Mouse (Mus musculus): ENCODE measurements around the gene Cdca8. TPM values are rescaled to one million over a fixed set of nuclear protein-coding genes. Genes with fewer than 3 reads are reported as not detected.

Gene Cdca8
- polyA plus RNA-seq, 1 experiment = 74.9 TPM

DNA sequence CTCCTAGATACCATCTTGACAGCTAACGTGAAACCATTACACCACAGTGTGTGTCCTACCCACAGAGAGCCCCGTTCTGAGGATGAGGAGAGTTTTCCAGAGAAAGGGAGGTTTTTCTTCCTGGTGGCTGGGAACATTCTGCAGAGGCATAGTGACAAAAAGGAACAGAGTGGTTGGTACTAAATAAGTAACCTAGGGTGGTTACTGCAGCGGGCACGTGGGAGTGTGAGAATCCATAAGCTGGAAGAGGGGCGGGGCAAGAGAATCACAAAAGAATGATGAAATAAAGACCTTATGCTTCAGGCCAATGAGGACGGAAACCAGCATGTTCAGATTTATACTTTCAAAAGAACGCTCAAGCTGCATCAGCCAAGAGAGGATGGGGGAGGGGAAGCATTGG is 50.4 kb downstream of the Cdca8 start:
- Histone ChIP-seq H3K9me3 (peaks cover 4% of the 10 kb centered on the region; the same call in 1 of the 2 replicates), H3K4me1 (no peaks in the 10 kb centered on the region; the same call in 1 of the 2 replicates), H3K36me3 (replicated peaks; ENCODE audit: low read length) (no peaks in the 10 kb centered on the region), H3K4me3 (replicated peaks) (no peak overlapping the region), H3K27me3 (replicated peaks) (peaks cover 78% of the 10 kb centered on the region)
- no peak for TF ChIP-seq FLI1 (IDR thresholded peaks at IDR 0.05; ENCODE audit: low read length)
- TF ChIP-seq GATA1 (IDR thresholded peaks at IDR 0.05; ENCODE audit: borderline replicate concordance, low read length) = no peak

DNA sequence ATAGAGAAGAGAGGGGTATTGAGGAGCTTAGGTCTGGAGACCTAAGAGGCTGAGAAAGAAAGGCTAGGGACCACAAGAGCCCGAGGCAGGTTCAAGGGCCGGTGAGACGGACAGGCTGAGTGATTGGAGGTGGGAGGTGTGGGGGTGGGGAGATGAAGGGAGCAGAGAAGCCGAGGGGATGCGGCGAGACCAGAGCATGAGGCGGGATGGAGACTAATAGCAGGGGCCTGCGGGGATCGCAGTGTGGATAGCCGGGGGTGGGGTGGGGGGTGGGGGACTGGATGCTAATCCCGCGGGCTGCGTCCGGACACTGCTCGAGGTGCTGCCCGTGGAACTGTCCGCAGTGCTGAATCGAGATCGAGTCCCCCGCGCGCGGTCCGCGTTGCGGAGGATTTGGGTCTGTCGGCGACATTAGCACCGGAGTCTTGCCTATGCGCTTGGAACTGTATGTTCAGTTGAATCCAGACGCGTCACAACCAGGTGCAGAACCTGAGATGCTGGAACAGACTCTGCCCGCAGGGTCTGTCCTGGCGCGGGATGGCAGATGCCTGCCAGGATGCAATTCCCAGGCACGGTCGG is 56.9 kb downstream of the Cdca8 start:
- Histone ChIP-seq H3K4me3 (replicated peaks) (no peak overlapping the region), H3K27me3 (replicated peaks) (peaks cover 80% of the 10 kb centered on the region), H3K9me3 (peaks cover 13% of the 10 kb centered on the region), H3K4me1 (peaks cover 18% of the 10 kb centered on the region), H3K36me3 (replicated peaks; ENCODE audit: low read length) (no peaks in the 10 kb centered on the region)
- TF ChIP-seq GATA1 (IDR thresholded peaks at IDR 0.05; ENCODE audit: borderline replicate concordance, low read length) (no peak), FLI1 (IDR thresholded peaks at IDR 0.05; ENCODE audit: low read length) (no peak)

DNA sequence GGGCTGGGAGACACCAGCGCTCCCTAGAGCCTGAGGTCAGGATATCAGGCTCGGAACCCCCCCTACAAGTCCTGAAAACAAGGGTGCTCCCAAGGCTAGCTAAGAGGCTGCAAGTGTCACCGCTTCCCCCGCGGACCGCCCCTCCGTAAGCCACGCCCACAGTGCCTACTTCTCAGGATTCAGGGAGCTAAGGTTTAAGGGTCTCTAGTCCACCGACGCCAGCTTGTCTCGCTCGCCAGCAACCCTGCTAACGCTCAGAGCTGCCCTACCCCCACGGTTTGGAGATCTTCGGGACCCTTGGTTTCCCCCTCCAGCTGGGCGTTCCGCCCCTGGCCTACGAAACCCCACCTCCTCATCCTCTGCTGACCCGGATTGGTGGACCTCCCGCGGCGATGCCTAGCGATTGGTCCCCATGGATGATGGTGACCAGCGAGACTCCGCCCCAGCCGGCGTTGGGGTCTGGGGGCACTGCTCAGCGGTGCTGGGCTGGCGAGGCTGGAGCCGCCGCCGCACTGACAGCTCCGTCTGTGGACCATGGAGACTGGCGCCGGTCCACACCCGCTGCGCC is 57.7 kb downstream of the Cdca8 start:
- peaks cover 76% of the 10 kb centered on the region for H3K27me3 ChIP-seq (replicated peaks)
- no peaks in the 10 kb centered on the region for H3K36me3 ChIP-seq (replicated peaks; ENCODE audit: low read length)
- TF ChIP-seq GATA1 (IDR thresholded peaks at IDR 0.05; ENCODE audit: borderline replicate concordance, low read length) = no peak
- no peak for TF ChIP-seq FLI1 (IDR thresholded peaks at IDR 0.05; ENCODE audit: low read length)
- H3K9me3 ChIP-seq = peaks cover 13% of the 10 kb centered on the region
- peaks cover 18% of the 10 kb centered on the region for H3K4me1 ChIP-seq
- H3K4me3 ChIP-seq (replicated peaks) = peak overlapping the region; percentile 79

DNA sequence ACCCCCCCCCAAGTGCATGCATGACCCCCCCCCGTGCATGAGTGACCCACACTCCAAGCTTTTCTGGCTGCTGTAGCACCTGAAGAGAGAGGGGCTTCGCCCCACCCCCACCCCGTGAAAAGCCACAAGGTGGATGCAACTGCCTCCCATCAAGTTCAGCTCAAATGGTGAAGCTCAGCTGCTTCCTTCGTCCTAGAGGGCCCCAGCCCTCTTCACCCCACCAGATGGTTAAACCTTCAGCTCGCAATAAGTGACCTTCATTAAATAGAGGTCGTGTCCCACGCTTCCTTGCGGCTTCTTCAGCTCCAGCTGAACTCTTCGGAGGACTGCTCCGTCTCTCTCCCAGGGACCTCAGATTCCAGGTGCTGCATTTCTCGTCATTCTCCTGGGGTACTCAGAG is 58.5 kb downstream of the Cdca8 start, which contains the start of gene Epha10:
Gene Epha10, plus strand, starts transcription at position 301 of the 400 bp plus-strand sequence.
- TF ChIP-seq FLI1 (IDR thresholded peaks at IDR 0.05; ENCODE audit: low read length) = no peak
- no peak for TF ChIP-seq GATA1 (IDR thresholded peaks at IDR 0.05; ENCODE audit: borderline replicate concordance, low read length)
- Histone ChIP-seq H3K9me3 (peaks cover 12% of the 10 kb centered on the region), H3K4me1 (peaks cover 18% of the 10 kb centered on the region), H3K4me3 (replicated peaks) (peak within 1 kb of the TSS; percentile 79), H3K36me3 (replicated peaks; ENCODE audit: low read length) (no peaks in the 10 kb centered on the region), H3K27me3 (replicated peaks) (peaks cover 70% of the 10 kb centered on the region)

DNA sequence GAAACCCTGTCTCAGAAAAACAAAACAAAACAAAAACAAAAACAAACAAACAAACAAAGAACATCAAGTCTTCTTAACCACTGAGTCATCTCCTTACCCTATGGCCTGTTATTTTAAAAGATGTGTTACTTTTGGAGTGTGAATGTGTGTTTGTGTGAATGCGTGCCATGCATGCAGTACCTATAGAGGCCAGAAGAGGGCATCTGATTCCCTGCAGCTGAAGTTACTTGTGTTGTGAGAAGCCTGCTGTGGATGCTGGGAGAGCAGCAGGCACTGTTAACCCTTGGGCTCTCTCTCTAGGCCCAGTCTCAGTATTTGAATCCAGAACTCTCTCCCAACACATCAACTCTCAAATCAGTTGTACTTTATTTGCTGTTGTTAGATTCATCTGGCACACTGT is 66.4 kb downstream of the Cdca8 start:
- Histone ChIP-seq H3K9me3 (peaks cover 38% of the 10 kb centered on the region), H3K27me3 (replicated peaks) (peaks cover 11% of the 10 kb centered on the region), H3K4me1 (no peaks in the 10 kb centered on the region), H3K4me3 (replicated peaks) (no peak overlapping the region), H3K36me3 (replicated peaks; ENCODE audit: low read length) (no peaks in the 10 kb centered on the region)
- TF ChIP-seq FLI1 (IDR thresholded peaks at IDR 0.05; ENCODE audit: low read length) (no peak), GATA1 (IDR thresholded peaks at IDR 0.05; ENCODE audit: borderline replicate concordance, low read length) (no peak)

Other genes starting within 250 kb of the Cdca8 start
- 2.9 and 13.8 TPM in 2 replicates for gene Utp11, start 245.7 kb downstream of the Cdca8 start, polyA plus RNA-seq (2012; ENCODE audit: insufficient read depth, low replicate concordance)
- 122 and 166 TPM in 2 replicates for gene Fhl3, start 238.6 kb downstream of the Cdca8 start, polyA plus RNA-seq (2012; ENCODE audit: insufficient read depth, low replicate concordance)
- gene Sf3a3, start 224.5 kb downstream of the Cdca8 start, polyA plus RNA-seq (2012; ENCODE audit: insufficient read depth, low replicate concordance) = 2.2 and 29.0 TPM in 2 replicates
- gene Inpp5b, start 197.5 kb downstream of the Cdca8 start, polyA plus RNA-seq (2012; ENCODE audit: insufficient read depth, low replicate concordance) = 5.7 and 22.3 TPM in 2 replicates
- 15.2 and 34.3 TPM in 2 replicates for gene Mtf1, start 137.2 kb downstream of the Cdca8 start, polyA plus RNA-seq (2012; ENCODE audit: insufficient read depth, low replicate concordance)
- gene Yrdc, start 88.6 kb downstream of the Cdca8 start, polyA plus RNA-seq (2012; ENCODE audit: insufficient read depth, low replicate concordance) = 13.4 and 15.0 TPM in 2 replicates
- gene 1110065P20Rik, start 88.1 kb downstream of the Cdca8 start, polyA plus RNA-seq (2012; ENCODE audit: insufficient read depth, low replicate concordance) = 19.3 and 30.5 TPM in 2 replicates
- not detected in 2 replicates for gene Maneal, start 77.1 kb downstream of the Cdca8 start, polyA plus RNA-seq (2012; ENCODE audit: insufficient read depth, low replicate concordance)
- not detected in 2 replicates for gene Epha10, start 58.4 kb downstream of the Cdca8 start, polyA plus RNA-seq (2012; ENCODE audit: insufficient read depth, low replicate concordance)
- 1.6 TPM in 1 of 2 replicates, not detected in the other for gene 9930104L06Rik, start 2.3 kb downstream of the Cdca8 start, polyA plus RNA-seq (2012; ENCODE audit: insufficient read depth, low replicate concordance)
- gene Rspo1, start 47.1 kb upstream of the Cdca8 start, polyA plus RNA-seq (2012; ENCODE audit: insufficient read depth, low replicate concordance) = 1.2 TPM in 1 of 2 replicates, not detected in the other
- 1.6 and 16.3 TPM in 2 replicates for gene Gnl2, start 77.3 kb upstream of the Cdca8 start, polyA plus RNA-seq (2012; ENCODE audit: insufficient read depth, low replicate concordance)
- not detected in 2 replicates for gene Dnali1, start 126.4 kb upstream of the Cdca8 start, polyA plus RNA-seq (2012; ENCODE audit: insufficient read depth, low replicate concordance)
- gene Snip1, start 127.4 kb upstream of the Cdca8 start, polyA plus RNA-seq (2012; ENCODE audit: insufficient read depth, low replicate concordance) = 4.0 and 10.9 TPM in 2 replicates
- gene Meaf6, start 145.8 kb upstream of the Cdca8 start, polyA plus RNA-seq (2012; ENCODE audit: insufficient read depth, low replicate concordance) = 41.3 and 52.8 TPM in 2 replicates
- gene Zc3h12a, start 188.5 kb upstream of the Cdca8 start, polyA plus RNA-seq (2012; ENCODE audit: insufficient read depth, low replicate concordance) = 19.3 and 20.5 TPM in 2 replicates

All from megakaryocyte, embryonic 14.5 days (primary cell).